Mouse (Mus musculus) spleen, adult 2 months (tissue): Measurements from ENCODE around the gene Gpr137.

ENCODE experiments used
- CTCF ChIP-seq: fragments of 200-500 bp; IDR thresholded peaks from 2 replicates; pipeline ENCODE4 v1.5.1; 2011; ENCODE audit warnings: mild to moderate bottlenecking, inconsistent platforms; ENCODE audit not compliant: insufficient read depth, insufficient read length, insufficient replicate concordance; ENCODE audit errors: extremely low read depth
- POLR2A ChIP-seq: fragments of 200-500 bp; IDR thresholded peaks from 2 replicates; pipeline ENCODE4 v1.6.1; 2011; ENCODE audit warnings: low read depth, low read length, inconsistent platforms

DNA sequence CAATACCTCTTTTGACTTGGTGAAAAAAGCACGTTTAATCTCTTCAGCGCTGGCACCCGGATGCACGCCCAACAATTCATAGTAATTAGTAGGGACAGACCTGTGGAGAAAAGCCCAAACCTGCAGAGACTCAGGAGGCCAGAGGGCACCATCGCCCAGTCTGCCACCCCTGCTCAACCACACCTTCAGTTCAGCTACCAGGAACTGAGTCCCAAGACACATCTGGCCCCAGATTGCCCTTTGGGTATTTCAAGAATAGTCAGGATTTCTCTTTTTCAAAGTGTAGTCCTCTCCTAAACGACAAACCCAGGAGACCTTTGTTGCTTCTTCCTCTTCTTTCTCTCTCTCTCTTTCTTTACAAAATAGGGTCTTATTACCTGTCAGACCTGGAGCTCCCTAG is 48.4 kb upstream of the Gpr137 start:
- TF ChIP-seq CTCF: no peak
- TF ChIP-seq POLR2A: no peak
